Mouse (Mus musculus) brain, adult 2 months (tissue): ENCODE data around the gene Sox21.

ENCODE experiments used
- DNase-seq: peaks from one replicate; pipeline ENCODE4 v3.0.0; 2011; ENCODE audit warnings: low read depth, low spot score

Sox21 gene

DNA sequence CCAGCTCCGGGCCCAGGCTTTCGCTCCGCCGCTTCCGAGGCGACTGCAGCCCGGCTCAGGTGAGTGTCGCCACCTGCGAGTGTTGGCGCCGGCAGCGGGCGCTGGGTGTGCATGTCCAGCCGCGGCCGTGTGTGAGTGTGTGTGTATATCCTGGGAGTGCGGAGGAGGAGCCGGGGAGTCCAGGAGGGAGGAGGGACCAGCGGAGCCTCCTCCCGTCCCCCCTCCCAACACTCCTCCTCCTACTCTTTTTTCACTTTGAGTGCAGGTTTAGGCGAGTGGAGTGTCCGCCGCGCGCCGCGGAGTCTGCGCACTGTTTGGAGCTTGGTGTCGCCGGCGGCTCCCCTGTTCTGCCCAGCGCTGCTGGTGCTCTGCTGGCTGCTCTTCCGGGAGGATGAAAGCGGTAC lies at the start of gene Sox21:
Gene Sox21 (minus strand): TSS at position 145 of the 404 bp plus-strand sequence.
- peak; percentile 37 for DNase-seq

DNA sequence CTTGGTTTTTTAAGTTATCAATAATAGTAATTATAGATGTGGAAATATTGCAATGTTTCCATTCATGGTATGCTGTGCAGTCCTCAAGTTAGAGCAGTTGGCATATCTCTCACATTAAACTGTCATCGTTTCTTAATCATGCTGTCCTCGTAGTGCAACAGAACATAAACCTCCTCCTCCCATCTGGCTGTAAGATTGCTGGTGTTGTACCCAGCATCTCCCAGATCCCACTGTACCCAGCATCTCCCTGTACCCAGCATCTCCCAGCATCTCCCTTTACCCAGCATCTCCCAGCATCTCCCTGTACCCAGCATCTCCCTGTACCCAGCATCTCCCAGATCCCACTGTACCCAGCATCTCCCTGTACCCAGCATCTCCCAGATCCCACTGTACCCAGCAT lies 49.3 kb upstream of the Sox21 start:
- peak; percentile 30 for DNase-seq

DNA sequence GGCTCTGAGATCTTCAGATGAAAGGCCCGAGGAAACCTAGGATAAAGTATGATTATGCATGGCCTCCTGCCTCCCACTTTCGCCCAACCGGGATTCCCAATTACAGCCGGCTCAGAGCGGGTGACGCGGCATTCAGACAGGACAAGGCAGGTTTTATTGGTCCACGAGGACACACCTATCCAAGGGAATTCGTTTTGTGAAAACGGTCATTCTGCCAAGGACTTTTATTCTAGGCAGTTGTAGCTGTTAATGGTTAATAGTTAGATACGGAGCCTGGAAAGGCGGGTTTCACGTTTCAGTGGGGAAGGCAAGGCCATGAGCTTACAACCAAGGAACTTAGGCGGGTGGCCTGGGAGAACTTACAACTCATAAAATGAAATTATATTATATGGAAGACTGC lies 46.1 kb upstream of the Sox21 start:
- no peak for DNase-seq

DNA sequence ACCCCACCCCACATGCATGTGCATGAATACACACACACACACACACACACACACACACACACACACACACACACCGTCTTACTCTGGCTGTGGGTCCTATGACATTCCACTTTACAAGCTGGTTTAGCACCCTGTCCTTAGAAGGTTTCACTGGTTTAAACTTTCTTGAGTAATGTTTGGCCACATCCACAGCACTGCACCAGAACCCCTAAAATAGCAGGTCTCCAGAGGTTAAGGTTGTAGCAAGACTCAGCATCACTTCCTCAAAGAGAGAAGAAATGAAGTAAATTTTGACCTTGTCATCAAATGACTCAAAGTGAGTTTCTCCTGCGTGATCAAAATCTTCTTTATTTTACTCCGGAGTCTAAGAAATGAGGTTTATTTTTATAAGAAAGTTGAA lies 45.4 kb upstream of the Sox21 start:
- DNase-seq = no peak

DNA sequence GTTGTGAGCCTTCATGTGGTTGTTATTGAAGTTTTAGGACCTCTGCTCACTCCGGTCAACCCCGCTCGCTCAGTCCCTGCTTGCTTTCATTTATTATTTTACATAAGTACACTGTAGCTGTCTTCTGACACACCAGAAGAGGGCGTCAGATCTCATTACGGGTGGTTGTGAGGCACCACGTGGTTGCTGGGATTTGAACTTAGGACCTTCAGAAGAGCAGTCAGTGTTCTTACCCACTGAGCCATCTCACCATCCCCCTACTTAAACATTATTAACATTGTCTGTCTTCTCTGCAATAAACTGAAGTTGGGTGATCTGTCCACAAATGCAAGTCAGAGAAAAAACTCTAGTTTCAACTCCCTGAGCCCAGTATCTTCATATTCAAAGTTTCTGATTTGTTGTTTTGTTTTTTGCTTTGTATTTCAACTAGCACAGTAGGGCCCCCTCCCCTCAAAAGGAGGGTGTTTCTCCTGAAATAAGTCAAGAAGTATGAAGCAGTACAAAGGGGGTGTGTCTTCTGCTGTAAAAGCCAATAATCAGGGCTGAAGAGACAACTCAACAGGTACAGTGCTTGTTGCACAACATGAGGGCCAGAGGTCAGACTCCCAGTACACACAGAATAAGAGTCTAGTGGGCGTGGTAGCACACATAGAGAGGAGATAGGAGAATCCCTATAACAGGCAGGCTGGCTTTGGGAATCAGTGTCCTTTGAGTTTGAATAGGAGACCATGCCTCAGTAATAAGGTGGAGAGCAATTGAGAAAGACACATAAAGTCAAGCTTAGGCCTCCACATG lies 41.1 kb upstream of the Sox21 start:
- no peak for DNase-seq

DNA sequence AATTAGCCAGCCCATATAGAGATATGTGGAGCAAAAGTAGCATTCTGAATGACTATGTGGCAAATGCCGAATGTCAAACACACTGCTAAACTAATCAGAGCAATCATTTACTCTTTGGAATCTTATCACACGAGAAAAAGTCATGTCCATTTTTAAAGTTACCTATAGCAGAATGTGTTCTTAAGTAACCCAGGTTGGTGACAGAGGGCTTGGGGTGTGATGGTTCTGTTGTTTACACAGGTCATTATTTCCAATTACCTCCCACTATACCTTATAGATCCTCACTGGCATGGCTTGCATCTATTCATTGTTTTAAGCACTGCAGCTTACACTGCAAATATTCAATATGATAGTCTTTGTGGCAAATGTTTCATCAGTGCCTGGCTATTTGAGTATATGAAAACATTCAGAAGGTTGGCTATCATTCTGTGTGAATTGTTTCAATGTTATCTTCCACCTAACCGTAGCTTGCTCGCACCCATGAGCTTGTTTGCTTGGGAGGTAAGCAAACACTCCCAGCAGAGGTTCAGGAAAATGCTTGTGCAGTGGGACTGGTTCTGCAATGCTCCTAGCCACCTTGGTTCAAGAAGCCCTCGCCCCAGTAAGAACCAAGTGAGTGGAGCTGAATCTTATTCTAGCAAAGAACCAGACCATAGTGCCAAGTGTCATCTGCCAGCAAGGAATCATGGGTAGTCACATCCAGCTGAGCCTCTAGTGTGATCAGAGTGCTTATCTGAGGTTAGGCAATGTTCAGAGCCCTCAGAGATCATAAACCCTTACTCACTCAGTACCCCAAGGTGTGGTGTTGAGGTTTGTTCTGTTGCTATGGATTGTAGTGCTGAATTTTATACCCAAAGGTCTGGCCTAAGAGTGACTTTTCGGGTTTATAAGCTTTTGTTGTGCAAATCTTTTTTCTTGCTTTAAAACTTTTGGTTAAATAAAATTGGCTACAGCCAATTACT lies 36.0 kb upstream of the Sox21 start:
- DNase-seq = no peak

DNA sequence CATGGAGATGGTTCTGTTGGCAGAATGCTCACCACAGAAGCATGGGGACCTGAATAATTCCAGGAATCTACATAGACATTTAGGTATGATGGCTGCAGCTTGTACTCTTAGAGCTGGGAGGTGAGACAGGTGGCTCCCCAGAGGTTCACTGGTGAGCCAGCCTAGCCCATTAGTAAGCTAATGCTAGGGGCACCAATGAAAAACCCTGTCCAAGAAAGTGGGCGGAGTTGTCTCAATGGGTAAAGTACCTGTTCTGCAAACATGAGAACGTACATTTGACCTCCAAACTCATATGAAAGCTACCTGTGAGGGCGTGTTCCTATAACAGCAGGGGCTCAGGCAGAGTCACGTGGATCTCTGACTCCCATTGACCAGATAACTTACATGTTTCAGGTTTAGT lies 32.0 kb upstream of the Sox21 start:
- no peak for DNase-seq

DNA sequence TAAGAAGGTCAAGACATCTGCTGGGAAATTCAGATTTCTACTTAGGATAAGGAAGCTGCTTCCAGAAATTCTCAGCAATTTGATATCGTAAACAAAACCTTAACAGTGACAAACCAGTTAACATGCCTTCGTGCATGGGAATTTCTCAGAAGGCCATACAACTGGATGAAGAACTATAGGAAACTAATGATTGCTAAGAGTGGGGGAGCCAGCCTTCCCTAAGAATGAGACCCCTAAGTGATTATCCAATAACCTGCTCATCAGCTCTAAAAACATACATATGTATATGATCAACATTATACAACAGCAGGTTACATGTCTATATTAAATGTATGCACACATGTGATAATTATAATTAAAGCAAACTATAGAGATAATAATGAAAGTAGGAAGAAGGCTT lies 29.8 kb upstream of the Sox21 start, which contains the start of gene Gm9376:
Gene Gm9376 (plus strand): TSS at position 301 of the 400 bp plus-strand sequence.
- no peak for DNase-seq

DNA sequence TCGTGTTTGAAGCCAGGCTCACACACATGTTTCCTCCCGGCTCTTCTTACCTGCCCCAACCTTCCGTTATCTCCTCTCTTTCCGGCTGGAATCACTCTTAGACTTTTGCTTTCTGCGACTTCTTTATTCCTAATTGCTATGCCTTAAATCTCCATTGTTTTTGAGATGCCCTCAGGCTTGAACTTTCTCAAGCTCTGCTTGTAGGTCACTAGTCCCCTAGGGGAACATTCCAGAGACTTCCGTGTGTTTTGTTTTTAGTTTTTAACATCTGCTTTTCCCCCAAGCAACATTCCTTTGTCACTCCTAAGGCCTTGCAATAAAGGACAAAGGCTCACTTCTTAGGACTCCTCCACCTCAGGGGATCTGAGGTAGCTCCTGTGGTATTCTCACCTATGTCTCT lies 16.6 kb upstream of the Sox21 start:
- no peak for DNase-seq

DNA sequence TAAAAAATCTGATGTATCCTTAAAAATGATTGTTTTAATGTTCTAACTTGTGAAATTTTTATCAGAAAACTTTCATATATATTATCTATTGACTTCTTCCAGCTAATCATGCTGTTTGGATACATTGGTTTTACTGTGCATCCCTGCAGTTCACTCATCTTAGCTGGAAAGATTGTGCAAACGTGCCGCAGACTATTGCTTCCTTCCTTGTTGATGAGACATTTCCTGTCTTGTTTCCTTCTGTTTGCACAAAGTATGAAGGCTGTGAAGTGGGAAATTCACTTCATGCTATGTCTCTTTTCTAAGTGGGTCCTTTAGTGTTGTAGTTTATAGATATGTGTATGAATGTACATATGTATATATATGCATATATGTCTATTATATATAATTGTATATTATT lies 4.6 kb upstream of the Sox21 start:
- no peak for DNase-seq

DNA sequence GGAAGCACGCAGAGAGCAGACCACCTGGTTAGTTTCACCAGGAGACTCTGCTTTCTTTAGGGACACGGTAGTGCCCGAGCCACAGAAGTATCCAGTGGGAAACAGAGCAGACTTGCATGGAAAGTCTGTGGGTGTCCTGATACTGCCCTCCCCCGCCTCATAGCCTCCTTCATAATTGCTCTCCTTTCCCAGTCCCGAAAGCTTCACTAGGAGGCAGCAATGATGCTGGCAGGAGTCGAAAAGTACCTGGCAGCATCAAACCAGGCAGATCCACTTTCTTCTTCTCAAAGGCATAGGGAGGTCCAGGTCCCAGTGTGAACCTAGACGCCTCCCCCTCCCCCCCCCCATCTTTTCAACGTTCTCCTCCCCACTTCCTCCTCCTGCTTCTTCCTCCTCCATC lies 2.5 kb upstream of the Sox21 start:
- DNase-seq = no peak

DNA sequence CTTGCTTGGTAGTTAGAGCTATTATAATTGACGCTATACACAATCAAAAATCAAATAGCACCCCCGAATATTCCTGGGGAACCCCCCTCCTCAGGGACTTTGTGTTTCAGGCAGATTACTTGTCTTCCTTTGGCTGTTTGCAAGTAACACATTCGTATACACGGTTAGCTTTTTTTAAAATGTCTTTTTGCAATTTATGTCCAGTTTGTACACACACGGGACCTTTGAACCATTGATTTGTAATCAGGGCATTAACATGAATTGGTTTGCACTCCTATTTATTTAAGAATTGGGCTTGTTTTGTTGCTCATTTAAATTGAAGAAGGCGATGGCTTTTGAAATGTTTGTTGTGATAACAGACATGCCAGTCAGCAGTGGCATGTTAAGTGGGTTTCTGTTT lies 956 bp upstream of the Sox21 start:
- DNase-seq = no peak

DNA sequence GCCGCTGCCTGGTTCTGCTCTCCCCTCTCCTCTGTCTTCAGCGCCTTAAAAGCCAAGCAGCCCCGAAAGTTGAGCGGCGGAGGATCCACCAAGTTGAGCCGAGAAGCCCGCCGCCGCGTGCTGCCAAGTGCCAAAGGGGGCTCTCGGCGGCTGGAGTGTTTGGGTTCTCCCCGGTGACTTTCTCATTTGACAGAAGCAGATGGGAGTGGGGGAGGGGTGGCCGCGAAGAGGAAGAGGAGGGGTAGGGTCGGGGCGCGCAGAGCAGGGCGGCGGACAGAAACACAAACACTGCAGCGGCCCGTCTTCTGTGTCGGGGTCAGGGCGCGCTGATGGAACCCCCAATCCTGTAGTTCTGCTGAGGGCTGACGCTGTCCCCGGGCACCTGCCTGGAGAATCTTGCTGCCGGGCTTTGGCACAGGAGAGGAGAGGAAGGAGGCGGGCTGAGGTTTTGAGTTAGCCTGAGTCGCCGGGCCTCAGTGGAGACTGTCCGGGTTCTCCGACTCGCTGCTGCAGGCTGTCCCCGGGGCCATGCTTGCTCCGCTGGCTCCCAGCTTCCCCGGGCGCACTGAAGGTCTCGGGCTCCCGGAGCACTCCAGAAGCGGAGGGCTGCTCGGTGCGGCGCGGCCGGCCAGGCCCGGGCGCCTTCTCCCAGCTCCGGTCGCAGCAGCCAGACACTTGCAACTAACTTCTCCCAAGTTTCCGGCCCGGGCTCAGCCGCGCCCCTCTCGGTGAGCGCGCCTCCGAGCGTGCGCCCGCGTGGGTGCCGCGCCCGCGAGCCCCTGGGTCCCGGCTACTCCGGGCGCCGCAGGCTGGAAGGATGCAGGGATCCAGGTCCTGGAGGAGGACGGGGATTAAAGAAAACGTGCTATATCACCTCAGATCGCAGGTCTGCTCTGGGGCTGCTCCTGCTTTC lies 601 bp downstream of the Sox21 start:
- DNase-seq = no peak

DNA sequence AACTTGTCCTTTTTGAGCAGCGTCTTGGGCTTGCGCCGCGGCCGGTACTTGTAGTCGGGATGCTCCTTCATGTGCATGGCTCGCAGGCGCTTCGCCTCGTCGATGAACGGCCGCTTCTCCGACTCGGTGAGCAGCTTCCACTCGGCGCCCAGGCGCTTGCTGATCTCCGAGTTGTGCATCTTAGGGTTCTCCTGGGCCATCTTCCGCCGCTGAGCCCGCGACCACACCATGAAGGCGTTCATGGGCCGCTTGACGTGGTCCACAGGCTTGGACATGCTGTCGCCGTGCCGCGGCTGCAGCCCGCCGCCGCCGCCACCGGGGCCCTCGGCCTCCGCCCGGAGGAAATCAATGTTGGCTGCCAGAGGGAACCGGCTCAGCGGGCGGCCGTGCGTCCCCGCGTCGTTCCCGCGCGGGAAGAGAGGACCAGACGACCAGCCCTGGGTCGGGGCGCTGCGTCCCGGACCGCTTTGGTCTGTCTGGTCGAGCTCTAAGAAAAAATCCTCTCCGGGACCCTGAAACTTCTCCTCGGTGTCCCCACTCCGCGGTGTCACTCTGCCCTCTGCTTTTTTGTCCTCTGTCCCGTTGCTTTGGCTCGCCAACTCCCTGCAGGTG lies 1.4 kb downstream of the Sox21 start:
- DNase-seq = no peak

DNA sequence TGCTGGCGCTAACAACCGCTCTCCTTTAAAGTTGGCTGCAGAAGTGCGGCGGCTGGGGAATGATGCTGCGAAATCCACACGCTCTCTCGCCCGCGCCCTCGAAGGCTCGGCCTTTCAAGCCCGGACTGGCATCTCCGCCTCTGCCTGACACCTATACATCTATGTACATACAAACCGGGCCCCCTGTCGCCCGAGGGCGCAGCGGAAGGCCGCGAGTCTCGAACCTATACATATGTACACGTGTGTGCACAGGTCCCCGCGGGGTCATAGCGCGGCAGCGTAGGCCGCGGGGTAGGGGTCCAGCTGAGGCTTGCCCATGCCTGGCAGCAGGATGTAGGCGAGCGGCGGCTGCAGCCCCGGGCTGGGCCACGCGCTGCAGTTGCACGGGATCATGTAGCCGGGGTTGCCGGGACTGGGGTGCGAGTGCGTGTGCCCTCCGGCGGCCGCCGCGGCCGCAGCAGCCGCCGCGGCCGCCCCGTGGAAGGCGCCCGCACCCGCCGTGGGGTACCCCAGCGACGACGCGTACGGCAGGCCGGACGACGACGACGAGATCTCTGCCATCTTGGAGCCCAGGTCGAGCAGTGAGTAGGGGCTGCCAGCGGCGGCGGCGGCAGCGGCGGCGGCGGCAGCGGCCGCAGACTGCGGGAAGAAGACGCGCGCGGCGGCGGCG lies 2.2 kb downstream of the Sox21 start:
- DNase-seq = no peak

DNA sequence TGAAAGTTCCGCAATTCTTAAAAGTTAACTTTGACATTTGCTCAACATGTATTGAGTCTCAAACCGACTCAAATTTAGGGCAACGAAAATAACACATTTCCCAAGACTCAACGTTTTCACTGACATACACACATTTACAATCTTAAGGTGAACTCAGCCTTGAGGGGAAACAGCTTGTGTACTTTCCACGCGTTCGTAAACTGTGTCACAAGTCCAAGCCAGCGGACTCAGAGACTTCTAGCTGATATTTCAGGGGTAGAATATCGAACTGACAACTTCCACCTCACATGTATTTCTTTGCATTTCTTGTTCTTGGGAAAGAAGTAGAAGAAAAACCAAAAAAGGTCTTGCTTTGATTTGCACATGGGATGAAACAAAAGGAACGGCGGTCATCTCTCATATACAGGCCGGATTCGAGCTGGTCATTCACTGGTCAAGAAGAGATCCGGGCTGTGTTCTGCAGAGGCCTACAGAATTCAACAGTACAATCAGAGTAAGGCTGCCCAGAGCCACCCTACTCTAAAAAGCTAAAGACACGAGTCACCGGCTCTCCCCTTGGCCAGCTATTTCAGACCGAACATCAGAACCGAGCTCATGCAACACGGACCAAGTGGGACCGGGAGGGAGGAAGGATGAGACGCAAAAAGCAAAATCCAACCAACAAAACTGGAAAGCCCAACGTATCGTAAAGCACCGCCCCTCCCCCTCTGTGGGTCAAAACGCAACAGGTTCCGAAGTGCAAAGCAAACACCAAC lies 2.9 kb downstream of the Sox21 start:
- no peak for DNase-seq

DNA sequence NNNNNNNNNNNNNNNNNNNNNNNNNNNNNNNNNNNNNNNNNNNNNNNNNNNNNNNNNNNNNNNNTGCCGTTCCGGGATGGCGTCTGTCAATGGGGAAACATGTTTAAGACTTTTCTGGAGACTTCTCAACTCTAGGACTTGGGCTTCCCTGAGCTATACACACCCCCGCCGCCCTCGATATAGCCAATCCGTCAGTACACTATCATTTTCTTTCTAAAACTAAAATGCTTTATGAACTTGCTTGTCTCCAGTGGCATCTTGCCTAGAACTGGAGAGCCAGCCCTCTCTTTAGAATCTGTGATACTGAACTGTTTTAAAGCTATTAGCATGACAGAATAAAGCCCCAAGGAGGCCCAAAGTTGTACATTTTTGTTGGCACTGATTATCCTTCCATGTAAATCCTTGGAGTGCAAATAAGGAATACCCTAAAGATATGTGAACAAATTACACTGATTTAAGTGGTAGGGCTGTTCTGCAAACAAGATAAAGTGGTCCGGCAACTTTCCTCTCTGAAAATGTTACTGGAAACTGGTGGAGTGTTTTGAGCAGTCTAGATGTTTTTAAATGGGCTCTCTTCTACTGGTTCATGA lies 4.4 kb downstream of the Sox21 start:
- no peak for DNase-seq

DNA sequence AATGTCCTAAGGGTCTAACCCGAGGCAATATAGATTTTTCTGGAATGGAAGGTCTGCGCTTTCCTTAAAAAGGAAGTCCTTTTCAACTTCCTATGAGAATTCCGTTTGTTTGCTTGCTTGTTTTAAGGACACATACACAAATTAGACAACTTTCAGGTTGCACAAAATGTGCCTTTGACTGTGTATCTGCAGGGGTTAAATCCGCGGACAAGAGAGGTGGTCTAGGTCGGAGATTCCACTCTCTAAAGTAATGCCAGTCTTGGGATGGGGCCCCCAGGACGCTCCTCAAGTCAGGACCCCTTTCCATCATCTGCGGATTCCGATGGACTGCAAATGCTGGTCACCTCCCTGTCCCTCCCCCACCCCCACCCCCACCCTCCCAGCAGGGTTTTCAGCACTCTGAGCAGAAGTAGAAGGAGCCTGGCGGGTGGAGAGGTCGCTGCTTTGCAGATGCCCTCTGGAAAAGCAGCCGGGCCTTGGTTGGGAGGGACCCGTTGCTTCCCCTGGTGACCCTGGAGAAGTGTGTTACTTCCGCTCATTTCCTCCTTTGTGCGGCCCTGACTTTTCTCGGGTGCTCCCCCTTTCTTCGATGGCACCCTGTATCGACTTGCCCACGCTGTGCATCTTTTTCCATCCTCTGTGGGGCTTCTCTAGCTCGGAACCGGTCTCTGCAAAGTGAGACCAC lies 10.2 kb downstream of the Sox21 start:
- DNase-seq = no peak

DNA sequence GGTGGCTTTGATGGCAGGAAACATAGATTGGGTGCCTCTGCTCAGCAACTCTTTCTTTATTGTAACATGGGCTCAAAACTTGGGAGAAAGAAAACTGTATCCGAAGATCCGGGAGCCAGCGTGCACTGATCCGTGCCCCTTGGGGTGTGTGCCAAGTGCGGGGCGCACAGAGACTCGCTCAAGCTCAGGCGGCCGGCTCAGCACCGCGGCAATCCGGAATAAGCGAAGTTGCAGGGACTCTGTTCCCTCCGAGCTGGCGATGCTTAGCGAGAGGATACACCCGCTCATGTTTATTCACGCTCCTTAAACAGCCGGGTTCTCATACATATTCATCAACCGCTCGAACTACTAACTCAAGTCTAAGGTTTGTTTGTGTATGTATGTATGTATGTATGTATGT lies 10.9 kb downstream of the Sox21 start:
- DNase-seq = no peak
